Mouse (Mus musculus) G1E (cell line): ENCODE data around the gene Cetn3.

Source experiments
- CTCF ChIP-seq: IDR thresholded peaks from 2 replicates; pipeline ENCODE4 v1.5.1; 2012; ENCODE audit warnings: low read depth, low read length, inconsistent platforms, mixed read lengths
- GATA1 ChIP-seq: IDR thresholded peaks from 2 replicates; pipeline ENCODE4 v1.6.1; 2012; ENCODE audit warnings: borderline replicate concordance, low read length, inconsistent platforms, mixed read lengths

GRCm38 (mm10) chr13:81803713-81804112 lies 20.8 kb downstream of the Cetn3 start:
- TF ChIP-seq GATA1 (no peak), CTCF (no peak)
